Mouse (Mus musculus) midbrain, embryonic 12.5 days (tissue): ENCODE measurements around the gene Gpr84. TPM values are rescaled to one million over a fixed set of nuclear protein-coding genes. Genes with fewer than 3 reads are reported as not detected.

Experiments
- ATAC-seq: fragments of 200-750 bp; cut with Nextera tagmentation; 2 replicates; pipeline ENCODE4 v1.8.0; 2017; ENCODE audit warnings: low read depth, moderate TSS enrichment, moderate library complexity; ENCODE audit not compliant: low FRiP score
- H3K27ac ChIP-seq: fragments of 300-500 bp; sonication (generic); replicated peaks from 2 replicates; pipeline ENCODE4 v1.5.1; 2016; ENCODE audit warnings: mild to moderate bottlenecking
- H3K27me3 ChIP-seq: fragments of 300-500 bp; sonication (generic); 2 replicates; pipeline ENCODE4 v1.6.1; 2016; ENCODE audit warnings: mild to moderate bottlenecking
- H3K36me3 ChIP-seq: fragments of 300-500 bp; sonication (generic); 2 replicates; pipeline ENCODE4 v1.6.1; 2016
- H3K4me1 ChIP-seq: fragments of 300-500 bp; sonication (generic); 2 replicates; pipeline ENCODE4 v1.6.1; 2016
- H3K4me2 ChIP-seq: fragments of 300-500 bp; sonication (generic); replicated peaks from 2 replicates; pipeline ENCODE4 v1.6.1; 2016; ENCODE audit warnings: mild to moderate bottlenecking, moderate library complexity
- H3K4me3 ChIP-seq: fragments of 300-500 bp; sonication (generic); 2 replicates; pipeline ENCODE4 v1.5.1; 2016; ENCODE audit warnings: mild to moderate bottlenecking
- H3K9ac ChIP-seq: fragments of 300-500 bp; sonication (generic); replicated peaks from 2 replicates; pipeline ENCODE4 v1.6.1; 2016; ENCODE audit warnings: mild to moderate bottlenecking, moderate library complexity
- H3K9me3 ChIP-seq: fragments of 300-500 bp; sonication (generic); 2 replicates; pipeline ENCODE4 v1.6.1; 2016; ENCODE audit warnings: mild to moderate bottlenecking
- WGBS: fragments of 180-500 bp; shearing (Covaris S2); methylation state at CpG from one replicate; pipeline ENCODE4 v1.1.7; 2016; 5-methylcytosine and 5-hydroxymethylcytosine counted together
- polyA plus RNA-seq: library from polyadenylated mRNA; unstranded; fragments of >200 nt; fragmentation: Nextera tagmentation; extraction: Ambion mirVana; gene quantifications from 2 replicates; pipeline ENCODE4 v1.2.1, GENCODE M21; 2016

The Gpr84 gene
- polyA plus RNA-seq, 1 experiment from 2014 or later: 0.10 TPM

DNA sequence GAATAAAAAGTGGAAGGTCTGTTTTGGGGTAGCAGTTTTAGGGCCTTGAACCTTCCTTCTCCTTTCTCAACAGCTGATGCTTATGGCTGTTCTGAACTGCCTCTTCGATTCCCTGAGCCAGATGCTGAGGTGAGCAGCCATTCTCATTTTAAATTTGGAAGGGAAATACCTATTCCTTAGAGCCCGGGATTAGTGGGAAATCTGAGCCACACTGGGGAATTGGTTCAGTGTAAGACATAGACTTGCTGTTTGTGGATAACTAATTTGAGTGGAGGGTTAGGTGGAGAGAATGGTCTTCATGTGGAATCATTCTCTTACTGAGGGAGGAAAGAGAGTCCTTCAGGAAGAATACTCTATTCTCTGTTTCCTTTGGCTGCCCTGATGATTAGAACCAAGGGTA lies 15.8 kb downstream of the Gpr84 start:
- 69% methylated on average over 2 of the region's 2 CpGs for WGBS

DNA sequence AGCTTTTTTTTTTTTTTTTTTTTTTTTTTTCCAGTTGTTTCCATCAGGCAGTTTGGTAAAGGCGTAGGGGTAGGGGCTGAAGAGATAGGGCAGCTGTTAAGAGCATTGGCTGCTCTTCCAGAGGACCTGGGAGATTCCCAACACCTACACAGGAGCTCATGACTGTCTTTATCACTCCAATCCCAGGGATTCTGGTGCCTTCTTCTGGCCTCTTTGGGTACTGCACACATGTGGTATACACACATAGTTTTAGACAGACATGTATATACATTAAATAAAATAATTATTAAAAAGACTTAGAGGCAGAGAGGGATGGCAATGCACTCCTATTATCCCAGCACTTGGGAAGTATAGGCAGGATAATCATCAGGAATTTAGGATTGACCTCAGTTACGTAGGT lies 17.0 kb downstream of the Gpr84 start:
- no peak overlapping the region for H3K4me2 ChIP-seq
- H3K4me1 ChIP-seq: peaks cover 42% of the 10 kb centered on the region
- H3K4me3 ChIP-seq: no peak overlapping the region
- no peak overlapping the region for H3K9ac ChIP-seq
- no peak overlapping the region for H3K27ac ChIP-seq
- no peaks in the 10 kb centered on the region for H3K27me3 ChIP-seq
- H3K9me3 ChIP-seq: no peaks in the 10 kb centered on the region
- no peak for ATAC-seq
- 97% methylated on average over 2 of the region's 2 CpGs for WGBS
- H3K36me3 ChIP-seq: peaks cover 56% of the 10 kb centered on the region

More for the DNA sequence above, 15.8 kb downstream of the Gpr84 start:
- Histone ChIP-seq H3K9ac (no peak overlapping the region), H3K4me3 (no peak overlapping the region), H3K36me3 (peaks cover 50% of the 10 kb centered on the region), H3K27ac (no peak overlapping the region), H3K4me1 (peaks cover 46% of the 10 kb centered on the region), H3K27me3 (no peaks in the 10 kb centered on the region), H3K9me3 (no peaks in the 10 kb centered on the region), H3K4me2 (no peak overlapping the region)
- ATAC-seq: no peak

DNA sequence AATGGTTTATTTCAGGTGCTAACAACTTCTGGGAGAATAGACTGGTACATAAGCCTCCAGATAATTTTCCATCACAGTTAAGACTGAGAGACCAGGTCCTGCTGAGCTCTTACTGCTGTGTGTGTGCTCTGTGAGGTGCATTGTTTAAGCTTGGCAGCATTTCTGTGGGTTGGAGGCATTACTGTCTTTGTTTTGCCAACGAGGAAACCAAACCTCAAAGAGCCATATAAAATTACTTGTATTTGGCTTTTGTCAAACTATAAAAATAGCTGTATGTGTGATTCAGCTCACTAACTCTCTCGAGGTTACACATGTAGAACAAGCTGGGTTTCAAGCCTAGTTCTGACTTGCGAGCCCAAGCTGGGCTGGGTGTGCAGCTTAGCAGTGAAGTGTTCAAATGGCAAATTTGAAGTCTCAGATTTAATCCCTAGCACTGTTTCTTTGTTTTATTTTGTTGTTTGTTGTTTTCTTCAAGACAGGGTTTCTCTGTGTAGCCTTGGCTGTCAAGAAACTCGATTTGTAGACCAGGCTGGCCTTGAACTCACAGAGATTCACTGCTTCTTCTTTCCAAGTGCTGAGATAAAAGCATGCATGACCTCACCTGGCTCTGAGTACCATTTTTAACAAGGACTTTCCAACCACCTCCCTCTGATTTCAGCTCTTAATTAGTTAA lies 17.6 kb downstream of the Gpr84 start:
- H3K27ac ChIP-seq: no peak overlapping the region
- 96% methylated on average over 4 of the region's 4 CpGs for WGBS
- no peak overlapping the region for H3K4me3 ChIP-seq
- no peaks in the 10 kb centered on the region for H3K9me3 ChIP-seq
- peaks cover 52% of the 10 kb centered on the region for H3K36me3 ChIP-seq
- ATAC-seq: no peak
- no peak overlapping the region for H3K4me2 ChIP-seq
- H3K9ac ChIP-seq: no peak overlapping the region
- no peaks in the 10 kb centered on the region for H3K27me3 ChIP-seq
- H3K4me1 ChIP-seq: peaks cover 36% of the 10 kb centered on the region

DNA sequence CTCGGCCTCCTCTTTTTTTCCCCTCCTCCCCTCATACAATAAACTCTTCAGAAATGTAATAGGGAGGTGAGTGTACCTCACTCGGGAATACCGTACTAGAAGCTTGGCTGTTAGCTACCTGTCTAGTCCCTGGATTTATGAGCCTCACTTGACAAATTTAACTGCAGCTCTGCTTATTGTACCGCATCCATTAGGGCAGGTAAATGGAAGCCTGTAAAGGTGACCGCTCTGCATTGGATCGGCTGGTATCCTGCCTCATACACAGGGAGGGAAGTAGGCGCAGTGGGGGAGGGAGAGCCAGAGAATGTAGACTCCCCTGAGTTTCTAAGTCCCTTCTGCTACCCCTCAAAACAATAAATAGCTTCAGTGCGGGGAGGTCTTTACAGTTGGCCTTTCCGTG lies 19.6 kb downstream of the Gpr84 start:
- peaks cover 50% of the 10 kb centered on the region for H3K36me3 ChIP-seq
- WGBS: 94% methylated on average over 9 of the region's 9 CpGs
- H3K4me1 ChIP-seq: peaks cover 17% of the 10 kb centered on the region
- no peak overlapping the region for H3K27ac ChIP-seq
- no peak overlapping the region for H3K4me3 ChIP-seq
- no peaks in the 10 kb centered on the region for H3K27me3 ChIP-seq
- H3K9ac ChIP-seq: no peak overlapping the region
- ATAC-seq: no peak
- no peak overlapping the region for H3K4me2 ChIP-seq
- H3K9me3 ChIP-seq: no peaks in the 10 kb centered on the region

DNA sequence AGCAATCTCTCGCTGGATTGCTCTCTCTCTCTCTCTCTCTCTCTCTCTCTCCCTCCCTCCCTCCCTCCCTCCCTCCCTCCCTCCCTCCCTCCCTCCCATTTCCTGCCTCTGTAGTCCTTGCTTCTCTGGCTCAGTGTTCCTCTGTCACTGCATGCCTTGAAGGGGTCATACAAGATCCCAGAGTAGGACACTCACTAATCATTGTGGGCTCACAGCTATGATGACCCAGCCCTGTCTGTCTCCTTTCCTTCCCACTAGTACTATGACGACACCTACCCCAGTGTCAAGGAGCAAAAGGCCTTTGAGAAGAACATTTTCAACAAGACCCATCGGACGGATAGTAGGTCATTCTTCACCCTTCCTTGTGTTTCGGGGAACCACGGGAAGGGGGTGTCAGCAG lies 20.0 kb downstream of the Gpr84 start:
- no peak for ATAC-seq
- H3K9ac ChIP-seq: 0 out of 2 replicates have a peak overlapping the region, but pooled peaks have one; percentile 24
- 82% methylated on average over 6 of the region's 6 CpGs for WGBS
- no peak overlapping the region for H3K4me3 ChIP-seq
- peaks cover 17% of the 10 kb centered on the region for H3K4me1 ChIP-seq
- H3K27me3 ChIP-seq: no peaks in the 10 kb centered on the region
- 0 out of 2 replicates have a peak overlapping the region, but pooled peaks have one; percentile 58 for H3K27ac ChIP-seq
- no peak overlapping the region for H3K4me2 ChIP-seq
- H3K9me3 ChIP-seq: no peaks in the 10 kb centered on the region
- peaks cover 48% of the 10 kb centered on the region for H3K36me3 ChIP-seq

DNA sequence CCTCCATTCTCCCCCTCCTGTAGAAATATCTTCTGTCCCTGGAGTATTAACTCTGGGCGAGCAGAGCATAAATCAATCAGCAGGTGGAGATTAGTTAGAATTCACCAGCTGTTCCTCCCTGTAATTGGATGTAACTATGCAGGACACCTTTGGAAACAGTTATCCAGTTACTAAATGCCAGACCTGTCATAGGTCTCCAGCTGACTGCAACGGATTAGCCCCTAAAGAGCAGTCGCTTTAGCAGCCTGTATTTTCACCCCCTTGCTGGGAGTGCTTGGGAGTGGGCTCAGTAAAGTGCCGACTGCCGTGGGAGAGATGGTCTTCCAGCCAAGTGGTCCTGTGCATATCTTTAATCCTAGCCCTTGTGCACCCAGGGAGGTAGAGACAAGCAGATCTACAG lies 20.8 kb downstream of the Gpr84 start:
- Histone ChIP-seq H3K27me3 (no peaks in the 10 kb centered on the region), H3K4me1 (peaks cover 23% of the 10 kb centered on the region), H3K36me3 (peaks cover 47% of the 10 kb centered on the region), H3K9ac (peak overlapping the region; percentile 24; the same call in 1 of the 2 replicates), H3K27ac (peak overlapping the region; percentile 58), H3K4me3 (no peak overlapping the region), H3K9me3 (no peaks in the 10 kb centered on the region), H3K4me2 (no peak overlapping the region)
- no peak for ATAC-seq
- 45% methylated on average over 5 of the region's 5 CpGs for WGBS

DNA sequence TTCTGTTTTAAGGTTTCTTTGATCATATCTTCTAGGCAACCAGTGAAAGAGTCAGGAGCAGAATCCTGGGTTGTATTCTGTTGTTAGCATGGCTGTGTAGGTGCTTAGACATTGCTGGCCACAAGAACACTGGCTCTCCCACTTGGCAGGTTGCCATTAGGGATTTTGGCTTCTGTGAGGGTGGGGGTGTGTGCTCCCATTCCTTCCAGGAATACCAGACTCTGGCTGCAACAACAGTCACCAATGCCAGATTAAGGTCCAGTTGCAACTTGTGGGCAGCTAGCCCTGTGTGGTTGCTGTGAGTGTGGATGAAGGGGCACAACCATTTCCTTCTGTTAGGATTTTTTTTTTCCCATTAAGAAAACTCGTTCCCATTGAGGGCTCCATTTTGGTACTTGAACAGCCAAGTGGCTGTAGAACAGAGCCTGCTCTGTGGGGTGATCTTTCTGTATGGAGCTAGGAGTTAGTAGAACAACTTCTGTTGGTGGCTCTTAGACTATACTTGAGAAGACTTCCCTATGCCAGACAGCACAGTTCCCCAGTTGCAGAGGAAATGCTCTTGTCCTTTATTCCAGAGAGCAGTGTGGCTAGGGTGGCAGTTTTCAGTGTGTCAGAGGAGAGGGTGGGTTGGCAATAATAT lies 24.5 kb downstream of the Gpr84 start:
- Histone ChIP-seq H3K27me3 (no peaks in the 10 kb centered on the region), H3K4me3 (no peak overlapping the region), H3K27ac (0 out of 2 replicates have a peak overlapping the region, but pooled peaks have one; percentile 56), H3K9me3 (no peaks in the 10 kb centered on the region), H3K36me3 (peaks cover 15% of the 10 kb centered on the region), H3K9ac (no peak overlapping the region), H3K4me1 (peaks cover 25% of the 10 kb centered on the region), H3K4me2 (no peak overlapping the region)
- ATAC-seq: no peak
- WGBS: 76% methylated on average over 1 of the region's 1 CpGs

DNA sequence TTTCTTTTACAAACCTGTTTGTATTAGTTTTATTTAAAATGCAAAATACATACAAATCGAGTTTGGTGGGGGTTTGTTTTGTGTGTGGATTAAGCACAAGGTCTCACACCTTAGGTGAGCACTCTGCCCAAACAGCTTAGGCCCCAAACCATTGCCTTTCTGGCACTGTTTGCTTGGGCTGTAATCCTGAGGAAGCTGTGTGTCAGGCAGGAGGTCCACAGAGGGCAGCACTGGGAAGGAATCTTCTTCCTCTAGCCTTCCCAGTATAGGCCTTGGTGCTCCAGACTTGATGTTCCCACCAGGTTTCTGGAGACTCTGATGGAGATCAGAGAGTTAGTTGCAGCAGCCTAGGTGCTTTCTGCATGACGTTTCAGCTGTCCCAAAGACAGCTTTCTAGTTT lies 25.8 kb downstream of the Gpr84 start:
- Histone ChIP-seq H3K9me3 (no peaks in the 10 kb centered on the region), H3K27me3 (no peaks in the 10 kb centered on the region), H3K9ac (no peak overlapping the region; the same call in 1 of the 2 replicates), H3K4me1 (peaks cover 24% of the 10 kb centered on the region), H3K4me2 (no peak overlapping the region), H3K36me3 (peaks cover 5% of the 10 kb centered on the region; the same call in 1 of the 2 replicates), H3K27ac (peak overlapping the region; percentile 15; the same call in 1 of the 2 replicates), H3K4me3 (no peak overlapping the region)
- 50% methylated on average over 2 of the region's 2 CpGs for WGBS
- ATAC-seq: no peak

DNA sequence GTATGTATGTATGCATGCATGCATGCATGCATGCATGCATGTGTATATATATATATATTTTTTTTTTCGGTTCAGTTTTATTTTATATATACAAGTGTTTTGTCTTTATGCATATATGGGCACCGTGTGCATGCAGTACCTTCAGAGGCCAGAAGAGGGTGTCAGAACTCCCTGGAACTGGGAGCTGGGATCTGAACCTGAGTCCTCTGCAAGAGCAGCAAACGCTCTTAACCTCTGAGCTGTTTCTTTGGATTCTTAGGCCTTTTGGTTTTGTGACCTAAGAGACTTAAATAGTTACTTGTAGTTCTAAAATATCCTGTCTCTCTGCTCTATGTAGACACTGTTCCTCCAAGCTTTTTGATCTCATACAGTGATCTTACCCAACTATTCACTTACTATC lies 26.3 kb downstream of the Gpr84 start:
- no peak overlapping the region for H3K4me3 ChIP-seq
- 62% methylated on average over 3 of the region's 3 CpGs for WGBS
- no peak overlapping the region for H3K27ac ChIP-seq
- no peaks in the 10 kb centered on the region for H3K27me3 ChIP-seq
- H3K36me3 ChIP-seq: no peaks in the 10 kb centered on the region
- H3K4me1 ChIP-seq: peaks cover 18% of the 10 kb centered on the region
- H3K4me2 ChIP-seq: no peak overlapping the region
- H3K9ac ChIP-seq: no peak overlapping the region
- ATAC-seq: no peak
- H3K9me3 ChIP-seq: no peaks in the 10 kb centered on the region

DNA sequence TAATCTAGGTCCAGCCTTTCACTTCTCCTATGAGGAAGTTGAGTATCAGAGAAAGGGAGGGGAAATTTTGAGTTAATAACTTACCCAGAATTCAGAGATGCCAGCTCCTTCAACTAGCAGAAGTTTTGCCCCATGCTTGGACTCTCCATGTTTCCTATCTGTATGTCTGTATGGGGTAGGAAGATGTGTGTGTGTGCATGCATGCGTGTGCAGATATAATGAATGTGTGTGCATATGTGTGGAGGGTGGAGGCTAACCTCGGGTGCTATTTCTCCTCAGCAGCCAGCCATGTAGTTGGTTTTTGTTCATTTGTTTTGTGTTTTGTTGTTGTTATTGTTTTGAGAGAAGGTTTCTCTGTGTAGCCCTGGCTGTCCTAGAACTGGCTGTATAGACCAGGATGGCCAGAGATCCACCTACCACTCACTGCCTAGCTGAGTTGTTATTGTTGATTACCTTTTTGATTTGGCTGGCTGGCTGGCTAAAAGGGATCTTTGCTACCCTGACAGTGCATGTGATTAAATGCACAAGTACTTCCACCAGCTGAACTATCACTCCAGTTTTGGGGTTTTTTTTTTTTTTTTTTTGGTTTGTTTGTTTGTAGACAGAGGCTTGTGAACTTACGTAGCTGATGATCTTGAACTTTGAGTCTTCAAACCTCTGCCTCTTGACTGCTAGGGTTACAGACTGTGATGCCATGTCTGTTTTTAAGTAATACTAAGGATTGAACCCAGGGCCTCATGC lies 28.8 kb downstream of the Gpr84 start:
- H3K4me3 ChIP-seq: no peak overlapping the region
- peaks cover 16% of the 10 kb centered on the region for H3K4me1 ChIP-seq
- no peak overlapping the region for H3K27ac ChIP-seq
- no peaks in the 10 kb centered on the region for H3K9me3 ChIP-seq
- H3K9ac ChIP-seq: no peak overlapping the region
- ATAC-seq: no peak
- no peaks in the 10 kb centered on the region for H3K27me3 ChIP-seq
- WGBS: 91% methylated on average over 3 of the region's 3 CpGs
- H3K36me3 ChIP-seq: no peaks in the 10 kb centered on the region
- H3K4me2 ChIP-seq: no peak overlapping the region

DNA sequence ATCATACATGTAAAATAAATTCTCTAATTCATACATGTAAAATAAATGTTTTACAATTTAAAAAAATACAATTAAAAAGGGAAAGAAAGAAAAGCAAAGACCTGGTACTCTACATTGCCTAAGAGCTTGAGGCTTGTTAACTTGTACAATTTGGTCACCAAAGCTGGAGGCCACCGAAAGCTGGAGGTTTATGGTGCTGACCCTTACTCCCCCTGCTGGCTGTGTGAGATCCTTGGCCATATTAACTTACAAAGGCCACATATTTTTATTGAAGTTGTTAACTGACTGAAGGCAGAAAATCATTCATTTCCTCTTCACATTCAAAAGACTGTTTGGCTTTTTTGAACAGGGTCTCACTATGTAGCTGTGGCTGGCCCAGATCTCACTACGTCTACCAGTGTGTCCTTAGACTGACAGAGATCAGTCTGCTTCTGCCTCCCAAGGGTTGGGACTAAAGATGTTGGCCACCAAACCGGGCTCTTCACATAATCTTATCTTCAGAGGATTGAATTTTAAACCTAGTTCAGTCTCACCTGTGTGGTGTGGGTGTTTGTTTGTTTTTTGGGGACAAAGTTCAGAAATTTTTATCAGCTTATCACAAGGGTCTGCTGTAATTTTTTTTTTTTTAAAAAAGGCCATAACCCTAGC lies 29.5 kb downstream of the Gpr84 start:
- Histone ChIP-seq H3K9ac (no peak overlapping the region), H3K27me3 (no peaks in the 10 kb centered on the region), H3K4me1 (peaks cover 15% of the 10 kb centered on the region), H3K4me2 (no peak overlapping the region), H3K27ac (no peak overlapping the region), H3K9me3 (no peaks in the 10 kb centered on the region), H3K36me3 (no peaks in the 10 kb centered on the region), H3K4me3 (no peak overlapping the region)
- ATAC-seq: no peak
- 81% methylated on average over 3 of the region's 3 CpGs for WGBS

DNA sequence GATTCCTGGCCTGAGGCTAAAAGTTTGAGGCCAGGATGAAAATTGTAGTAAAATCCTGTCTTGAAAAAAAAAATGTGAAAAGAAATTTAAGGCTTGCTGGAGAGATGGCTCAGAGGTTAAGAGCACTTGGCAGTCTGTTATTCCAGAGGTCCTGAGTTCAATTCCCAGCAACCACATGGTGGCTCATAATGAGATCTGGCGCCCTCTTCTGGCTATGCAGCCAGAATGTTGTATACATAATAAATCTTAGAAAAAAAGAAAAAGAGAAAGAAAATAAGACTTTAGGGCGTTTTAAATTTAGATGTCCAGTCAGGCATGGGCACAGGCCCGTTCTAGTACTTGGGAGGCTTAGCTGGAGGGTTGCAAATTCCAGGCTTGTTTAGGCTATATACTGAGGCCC lies 30.7 kb downstream of the Gpr84 start:
- Histone ChIP-seq H3K27me3 (no peaks in the 10 kb centered on the region), H3K9ac (no peak overlapping the region), H3K27ac (no peak overlapping the region), H3K4me3 (no peak overlapping the region), H3K4me1 (peaks cover 3% of the 10 kb centered on the region), H3K36me3 (no peaks in the 10 kb centered on the region), H3K9me3 (no peaks in the 10 kb centered on the region), H3K4me2 (no peak overlapping the region)
- no peak for ATAC-seq
- 64% methylated on average over 3 of the region's 3 CpGs for WGBS
